Mouse (Mus musculus): ENCODE measurements around the gene Ppp1r9a. TPM values are rescaled to one million over a fixed set of nuclear protein-coding genes. Genes with fewer than 3 reads are reported as not detected.

The Ppp1r9a gene
- polyA plus RNA-seq, 1 experiment from 2014 or later = 3.8 TPM

GRCm38 (mm10) chr6:4943821-4944220 lies 41.1 kb downstream of the Ppp1r9a start:
- Histone ChIP-seq H3K27ac (ENCODE audit: low read length) (no peak overlapping the region), H3K27me3 (ENCODE audit: control insufficient read depth, insufficient read depth, low read depth, low read length) (no peaks in the 10 kb centered on the region), H3K4me2 (ENCODE audit: low read depth, low read length) (no peak overlapping the region), H3K9ac (ENCODE audit: low read depth, low read length) (no peak overlapping the region), H3K4me1 (ENCODE audit: control insufficient read depth, low read depth, low read length) (no peaks in the 10 kb centered on the region; the same call in 1 of the 2 replicates), H3K4me3 (ENCODE audit: low read depth, low read length) (no peak overlapping the region), H3K36me3 (ENCODE audit: control insufficient read depth, insufficient read depth) (no peaks in the 10 kb centered on the region), H3K9me3 (replicated peaks; ENCODE audit: control insufficient read depth, low read length) (no peaks in the 10 kb centered on the region)
- ATAC-seq (ENCODE audit: low read depth) = no peak
- 64% methylated on average over 2 of the region's 2 CpGs for WGBS (ENCODE audit: insufficient replicate concordance)

- no peaks in the 10 kb centered on the region for H3K9me3 ChIP-seq (replicated peaks; ENCODE audit: control insufficient read depth, low read length)
- H3K4me2 ChIP-seq (ENCODE audit: low read depth, low read length) = no peak overlapping the region
- H3K4me3 ChIP-seq (ENCODE audit: low read depth, low read length) = no peak overlapping the region
- H3K27me3 ChIP-seq (ENCODE audit: control insufficient read depth, insufficient read depth, low read depth, low read length) = no peaks in the 10 kb centered on the region
- no peak overlapping the region for H3K9ac ChIP-seq (ENCODE audit: low read depth, low read length)
- no peaks in the 10 kb centered on the region for H3K36me3 ChIP-seq (ENCODE audit: control insufficient read depth, insufficient read depth)
- H3K27ac ChIP-seq (ENCODE audit: low read length) = no peak overlapping the region
- ATAC-seq (ENCODE audit: low read depth) = no peak
- WGBS (ENCODE audit: insufficient replicate concordance) = 59% methylated on average over 4 of the region's 4 CpGs
- peaks cover 2% of the 10 kb centered on the region; the same call in 1 of the 2 replicates for H3K4me1 ChIP-seq (ENCODE audit: control insufficient read depth, low read depth, low read length)
Observed at GRCm38 (mm10) chr6:4948056-4948455, 45.3 kb downstream of the Ppp1r9a start.

GRCm38 (mm10) chr6:4949701-4950100 lies 47.0 kb downstream of the Ppp1r9a start:
- Histone ChIP-seq H3K27ac (ENCODE audit: low read length) (no peak overlapping the region), H3K9me3 (replicated peaks; ENCODE audit: control insufficient read depth, low read length) (no peaks in the 10 kb centered on the region), H3K4me1 (ENCODE audit: control insufficient read depth, low read depth, low read length) (peaks cover 2% of the 10 kb centered on the region; the same call in 1 of the 2 replicates), H3K9ac (ENCODE audit: low read depth, low read length) (no peak overlapping the region), H3K36me3 (ENCODE audit: control insufficient read depth, insufficient read depth) (no peaks in the 10 kb centered on the region), H3K4me2 (ENCODE audit: low read depth, low read length) (no peak overlapping the region), H3K27me3 (ENCODE audit: control insufficient read depth, insufficient read depth, low read depth, low read length) (no peaks in the 10 kb centered on the region), H3K4me3 (ENCODE audit: low read depth, low read length) (no peak overlapping the region)
- ATAC-seq (ENCODE audit: low read depth) = no peak
- WGBS (ENCODE audit: insufficient replicate concordance) = 67% methylated on average over 4 of the region's 4 CpGs

GRCm38 (mm10) chr6:4953028-4953719 lies 50.5 kb downstream of the Ppp1r9a start:
- no peak overlapping the region for H3K27ac ChIP-seq (ENCODE audit: low read length)
- H3K4me1 ChIP-seq (ENCODE audit: control insufficient read depth, low read depth, low read length) = peaks cover 2% of the 10 kb centered on the region; the same call in 1 of the 2 replicates
- no peaks in the 10 kb centered on the region for H3K27me3 ChIP-seq (ENCODE audit: control insufficient read depth, insufficient read depth, low read depth, low read length)
- no peaks in the 10 kb centered on the region for H3K36me3 ChIP-seq (ENCODE audit: control insufficient read depth, insufficient read depth)
- no peaks in the 10 kb centered on the region for H3K9me3 ChIP-seq (replicated peaks; ENCODE audit: control insufficient read depth, low read length)
- no peak overlapping the region for H3K4me3 ChIP-seq (ENCODE audit: low read depth, low read length)
- no peak overlapping the region for H3K9ac ChIP-seq (ENCODE audit: low read depth, low read length)
- ATAC-seq (ENCODE audit: low read depth) = no peak
- no peak overlapping the region for H3K4me2 ChIP-seq (ENCODE audit: low read depth, low read length)
- 37% methylated on average over 14 of the region's 14 CpGs for WGBS (ENCODE audit: insufficient replicate concordance)

GRCm38 (mm10) chr6:4956651-4957050 lies 53.9 kb downstream of the Ppp1r9a start:
- ATAC-seq (ENCODE audit: low read depth) = no peak
- Histone ChIP-seq H3K36me3 (ENCODE audit: control insufficient read depth, insufficient read depth) (no peaks in the 10 kb centered on the region), H3K4me2 (ENCODE audit: low read depth, low read length) (no peak overlapping the region), H3K9ac (ENCODE audit: low read depth, low read length) (no peak overlapping the region), H3K27me3 (ENCODE audit: control insufficient read depth, insufficient read depth, low read depth, low read length) (no peaks in the 10 kb centered on the region), H3K27ac (ENCODE audit: low read length) (no peak overlapping the region), H3K4me3 (ENCODE audit: low read depth, low read length) (no peak overlapping the region), H3K4me1 (ENCODE audit: control insufficient read depth, low read depth, low read length) (no peaks in the 10 kb centered on the region), H3K9me3 (replicated peaks; ENCODE audit: control insufficient read depth, low read length) (no peaks in the 10 kb centered on the region)
- WGBS (ENCODE audit: insufficient replicate concordance) = 51% methylated on average over 6 of the region's 6 CpGs

GRCm38 (mm10) chr6:4962197-4962596 lies 59.5 kb downstream of the Ppp1r9a start:
- no peaks in the 10 kb centered on the region for H3K27me3 ChIP-seq (ENCODE audit: control insufficient read depth, insufficient read depth, low read depth, low read length)
- H3K27ac ChIP-seq (ENCODE audit: low read length) = no peak overlapping the region
- no peak overlapping the region for H3K9ac ChIP-seq (ENCODE audit: low read depth, low read length)
- no peaks in the 10 kb centered on the region for H3K9me3 ChIP-seq (replicated peaks; ENCODE audit: control insufficient read depth, low read length)
- WGBS (ENCODE audit: insufficient replicate concordance) = 57% methylated on average over 4 of the region's 4 CpGs
- no peaks in the 10 kb centered on the region for H3K4me1 ChIP-seq (ENCODE audit: control insufficient read depth, low read depth, low read length)
- H3K36me3 ChIP-seq (ENCODE audit: control insufficient read depth, insufficient read depth) = no peaks in the 10 kb centered on the region
- ATAC-seq (ENCODE audit: low read depth) = no peak
- H3K4me2 ChIP-seq (ENCODE audit: low read depth, low read length) = no peak overlapping the region
- H3K4me3 ChIP-seq (ENCODE audit: low read depth, low read length) = no peak overlapping the region

- Histone ChIP-seq H3K4me3 (ENCODE audit: low read depth, low read length) (no peak overlapping the region), H3K9me3 (replicated peaks; ENCODE audit: control insufficient read depth, low read length) (no peaks in the 10 kb centered on the region), H3K27me3 (ENCODE audit: control insufficient read depth, insufficient read depth, low read depth, low read length) (no peaks in the 10 kb centered on the region), H3K9ac (ENCODE audit: low read depth, low read length) (no peak overlapping the region), H3K36me3 (ENCODE audit: control insufficient read depth, insufficient read depth) (no peaks in the 10 kb centered on the region), H3K4me2 (ENCODE audit: low read depth, low read length) (no peak overlapping the region), H3K4me1 (ENCODE audit: control insufficient read depth, low read depth, low read length) (no peaks in the 10 kb centered on the region), H3K27ac (ENCODE audit: low read length) (no peak overlapping the region)
- ATAC-seq (ENCODE audit: low read depth) = no peak
- WGBS (ENCODE audit: insufficient replicate concordance) = 57% methylated on average over 5 of the region's 5 CpGs
Observed at GRCm38 (mm10) chr6:4963049-4963448, 60.3 kb downstream of the Ppp1r9a start.

GRCm38 (mm10) chr6:4967236-4967635 lies 64.5 kb downstream of the Ppp1r9a start:
- Histone ChIP-seq H3K36me3 (ENCODE audit: control insufficient read depth, insufficient read depth) (no peaks in the 10 kb centered on the region), H3K27ac (ENCODE audit: low read length) (no peak overlapping the region), H3K9ac (ENCODE audit: low read depth, low read length) (no peak overlapping the region), H3K27me3 (ENCODE audit: control insufficient read depth, insufficient read depth, low read depth, low read length) (no peaks in the 10 kb centered on the region), H3K4me3 (ENCODE audit: low read depth, low read length) (no peak overlapping the region), H3K4me1 (ENCODE audit: control insufficient read depth, low read depth, low read length) (no peaks in the 10 kb centered on the region), H3K4me2 (ENCODE audit: low read depth, low read length) (no peak overlapping the region), H3K9me3 (replicated peaks; ENCODE audit: control insufficient read depth, low read length) (no peaks in the 10 kb centered on the region)
- whole genome bisulfite sequencing (ENCODE audit: insufficient replicate concordance) = 39% methylated on average over 4 of the region's 4 CpGs
- ATAC-seq (ENCODE audit: low read depth) = no peak

- Histone ChIP-seq H3K4me3 (ENCODE audit: low read depth, low read length) (no peak overlapping the region), H3K27me3 (ENCODE audit: control insufficient read depth, insufficient read depth, low read depth, low read length) (no peaks in the 10 kb centered on the region), H3K9me3 (replicated peaks; ENCODE audit: control insufficient read depth, low read length) (no peaks in the 10 kb centered on the region), H3K4me2 (ENCODE audit: low read depth, low read length) (no peak overlapping the region), H3K36me3 (ENCODE audit: control insufficient read depth, insufficient read depth) (no peaks in the 10 kb centered on the region), H3K4me1 (ENCODE audit: control insufficient read depth, low read depth, low read length) (no peaks in the 10 kb centered on the region), H3K9ac (ENCODE audit: low read depth, low read length) (no peak overlapping the region), H3K27ac (ENCODE audit: low read length) (no peak overlapping the region)
- ATAC-seq (ENCODE audit: low read depth) = no peak
- WGBS (ENCODE audit: insufficient replicate concordance) = 74% methylated on average over 9 of the region's 9 CpGs
Observed at GRCm38 (mm10) chr6:4971229-4971628, 68.5 kb downstream of the Ppp1r9a start.

All from liver, embryonic 16.5 days (tissue).